Mouse (Mus musculus) c-Kit-positive CD71-positive TER-119-positive erythroid progenitor cells, embryonic 14.5 days (primary cell): ENCODE results near the gene Slc25a34.

ENCODE experiments used
- DNase-seq: peaks from one replicate; pipeline ENCODE4 v3.0.0-alpha.2; 2013; ENCODE audit warnings: low spot score

The Slc25a34 gene

GRCm38 (mm10) chr4:141578833-141579232 is 44.8 kb downstream of the Slc25a34 start:
- DNase-seq: no peak

GRCm38 (mm10) chr4:141576877-141577276 is 46.7 kb downstream of the Slc25a34 start:
- DNase-seq: no peak

GRCm38 (mm10) chr4:141576404-141576803 is 47.2 kb downstream of the Slc25a34 start:
- no peak for DNase-seq

- peak; percentile 59 for DNase-seq
Observed at GRCm38 (mm10) chr4:141574789-141575702, 48.6 kb downstream of the Slc25a34 start.

GRCm38 (mm10) chr4:141573359-141573966 is 50.2 kb downstream of the Slc25a34 start:
- DNase-seq: no peak

GRCm38 (mm10) chr4:141572668-141573358 is 50.8 kb downstream of the Slc25a34 start:
- no peak for DNase-seq

- DNase-seq: no peak
Observed at GRCm38 (mm10) chr4:141571934-141572333, 51.7 kb downstream of the Slc25a34 start.

GRCm38 (mm10) chr4:141571337-141571739 is 52.3 kb downstream of the Slc25a34 start:
- DNase-seq: no peak

GRCm38 (mm10) chr4:141570821-141571220 is 52.8 kb downstream of the Slc25a34 start:
- DNase-seq: no peak

GRCm38 (mm10) chr4:141570004-141570403 is 53.6 kb downstream of the Slc25a34 start:
- DNase-seq: no peak

- DNase-seq: no peak
Observed at GRCm38 (mm10) chr4:141568966-141569365, 54.7 kb downstream of the Slc25a34 start.
